In the genomic region with DNA sequence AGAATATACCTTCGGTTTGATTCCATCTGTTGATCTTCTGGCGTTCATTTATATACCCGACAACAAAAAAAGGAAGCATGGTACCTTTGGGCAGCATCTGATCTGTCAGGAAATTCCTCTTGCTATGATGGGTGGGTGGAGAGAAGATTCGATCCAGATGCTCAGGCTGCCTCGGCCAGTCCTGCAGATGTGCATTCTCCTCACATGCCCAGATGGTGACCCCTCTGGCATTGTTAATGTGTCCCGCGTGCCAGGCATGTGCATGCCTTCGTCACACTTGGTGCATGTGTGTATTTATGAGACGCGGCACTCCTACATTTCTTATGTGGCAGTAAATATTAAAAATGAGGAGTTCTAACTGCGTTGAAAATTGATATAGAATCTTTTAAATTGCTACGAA, we compare ENCODE assay signal across 31 mouse cellular contexts. TPM values are rescaled to one million over a fixed set of nuclear protein-coding genes. Genes with fewer than 3 reads are reported as not detected.
A peak's percentile ranks its signal among the peaks of the same experiment; 100 is the strongest.
DNase-seq lines count a peak whose midpoint lies in the region; ATAC-seq and TF ChIP-seq lines count a peak whose summit lies in the region.
"Had no signal": no experiment of that assay in that cellular context is flagged by ENCODE, and none has a peak within 500 bp of the region (broad histone marks: within the 10 kb centered on the region; RNA-seq: fewer than 3 reads in every experiment).

No protein-coding gene starts in this region.

- H3K27ac ChIP-seq in hindbrain, embryonic 10.5 days: no peak overlapping the region
- no peak overlapping the region for H3K27ac ChIP-seq in hindbrain, embryonic 11.5 days (ENCODE audit: low read depth, low read length)
- H3K27ac ChIP-seq in embryonic facial prominence, embryonic 10.5 days (replicated peaks): no peak overlapping the region
- no peak overlapping the region for H3K27ac ChIP-seq in midbrain, embryonic 10.5 days (replicated peaks)
- no peak overlapping the region for H3K27ac ChIP-seq in gastrocnemius, adult 2 months
- H3K27ac ChIP-seq: forebrain, embryonic 15.5 days; hindbrain, embryonic 15.5 days; layer of hippocampus, adult 2 months; liver, embryonic 14.5 days; macrophage; midbrain, embryonic 13.5 days; neural tube, embryonic 13.5 days had no signal

- no peaks in the 10 kb centered on the region for H3K36me3 ChIP-seq in hindbrain, embryonic 10.5 days
- H3K36me3 ChIP-seq in hindbrain, embryonic 11.5 days (ENCODE audit: control insufficient read depth, insufficient read depth, low read length): no peaks in the 10 kb centered on the region
- no peaks in the 10 kb centered on the region for H3K36me3 ChIP-seq in embryonic facial prominence, embryonic 10.5 days (replicated peaks)
- no peaks in the 10 kb centered on the region for H3K36me3 ChIP-seq in midbrain, embryonic 10.5 days
- H3K36me3 ChIP-seq: forebrain, embryonic 15.5 days; heart, embryonic 12.5 days; hindbrain, embryonic 15.5 days; midbrain, embryonic 13.5 days; neural tube, embryonic 13.5 days had no signal

- no peak for ATAC-seq in hindbrain, embryonic 11.5 days (ENCODE audit: low FRiP score)
- ATAC-seq: CD4-positive, CD25-positive, alpha-beta regulatory T cell, adult 4 months; forebrain, embryonic 15.5 days; inflammation-experienced regulatory T-cells, adult 6 months; midbrain, embryonic 13.5 days had no signal

- peak; percentile 18 for DNase-seq in hindbrain, embryonic 10.5 days (ENCODE audit: low spot score)
- DNase-seq in hindbrain, embryonic 11.5 days (ENCODE audit: low spot score): no peak
- peak; percentile 65 for DNase-seq in embryonic facial prominence, embryonic 10.5 days (ENCODE audit: low spot score)
- DNase-seq in forelimb bud, embryonic 11.5 days (ENCODE audit: low read depth, low spot score): peak; percentile 69
- no peak for DNase-seq in midbrain, embryonic 10.5 days (ENCODE audit: low spot score)
- DNase-seq in right cerebral cortex, postnatal 10 days (ENCODE audit: low spot score in 2 of 2): no peak
- DNase-seq in gastrocnemius, adult 2 months: no peak
- DNase-seq: adrenal gland, postnatal 14 days; cerebellum, adult 11-12 months; cerebellum, adult 9-11 months; gastrocnemius, postnatal 10 days; heart, adult 18-20 months; heart, postnatal 4 days; kidney, adult 2 months; kidney, postnatal 36 days; liver; lung, adult 2 months; lung, postnatal 10 days; thymus, adult 2 months; thymus, postnatal 4 days had no signal

- no peaks in the 10 kb centered on the region for H3K27me3 ChIP-seq in hindbrain, embryonic 10.5 days (ENCODE audit: insufficient read depth, poor library complexity, severe bottlenecking)
- no peaks in the 10 kb centered on the region for H3K27me3 ChIP-seq in hindbrain, embryonic 11.5 days (ENCODE audit: control insufficient read depth, insufficient read depth, low read length)
- no peaks in the 10 kb centered on the region for H3K27me3 ChIP-seq in embryonic facial prominence, embryonic 10.5 days (replicated peaks; ENCODE audit: low read depth, poor library complexity, severe bottlenecking)
- H3K27me3 ChIP-seq in midbrain, embryonic 10.5 days (ENCODE audit: low read depth, poor library complexity, severe bottlenecking): no peaks in the 10 kb centered on the region
- H3K27me3 ChIP-seq: forebrain, embryonic 15.5 days; heart, embryonic 12.5 days; hindbrain, embryonic 15.5 days; midbrain, embryonic 13.5 days; neural tube, embryonic 13.5 days had no signal

- no peak for TF ChIP-seq CTCF in gastrocnemius, adult 2 months (IDR thresholded peaks at IDR 0.05)

- intact Hi-C loops in gastrocnemius, adult 2 months (cut with DNase I): no loop called here

- no peak overlapping the region for H3K4me2 ChIP-seq in hindbrain, embryonic 11.5 days (replicated peaks; ENCODE audit: low read depth, low read length)
- H3K4me2 ChIP-seq: forebrain, embryonic 15.5 days; heart, embryonic 12.5 days; hindbrain, embryonic 15.5 days; midbrain, embryonic 13.5 days; neural tube, embryonic 13.5 days had no signal

- H3K9me3 ChIP-seq in hindbrain, embryonic 10.5 days: no peaks in the 10 kb centered on the region
- H3K9me3 ChIP-seq in hindbrain, embryonic 11.5 days (ENCODE audit: control insufficient read depth, low read length): no peaks in the 10 kb centered on the region
- no peaks in the 10 kb centered on the region for H3K9me3 ChIP-seq in embryonic facial prominence, embryonic 10.5 days
- no peaks in the 10 kb centered on the region for H3K9me3 ChIP-seq in midbrain, embryonic 10.5 days (replicated peaks)
- H3K9me3 ChIP-seq: forebrain, embryonic 15.5 days; heart, embryonic 12.5 days; hindbrain, embryonic 15.5 days; midbrain, embryonic 13.5 days; neural tube, embryonic 13.5 days had no signal

- no peaks in the 10 kb centered on the region for H3K4me1 ChIP-seq in hindbrain, embryonic 10.5 days (replicated peaks)
- H3K4me1 ChIP-seq in hindbrain, embryonic 11.5 days (replicated peaks; ENCODE audit: control insufficient read depth, insufficient read depth, low read length): no peaks in the 10 kb centered on the region
- peaks cover 17% of the 10 kb centered on the region for H3K4me1 ChIP-seq in embryonic facial prominence, embryonic 10.5 days
- H3K4me1 ChIP-seq in midbrain, embryonic 10.5 days: no peaks in the 10 kb centered on the region
- H3K4me1 ChIP-seq: forebrain, embryonic 15.5 days; heart, embryonic 12.5 days; hindbrain, embryonic 15.5 days; midbrain, embryonic 13.5 days; neural tube, embryonic 13.5 days had no signal

- no peak overlapping the region for H3K4me3 ChIP-seq in hindbrain, embryonic 10.5 days
- H3K4me3 ChIP-seq in hindbrain, embryonic 11.5 days (ENCODE audit: low read depth, low read length): no peak overlapping the region
- H3K4me3 ChIP-seq in embryonic facial prominence, embryonic 10.5 days: no peak overlapping the region
- H3K4me3 ChIP-seq in midbrain, embryonic 10.5 days: no peak overlapping the region
- no peak overlapping the region for H3K4me3 ChIP-seq in gastrocnemius, adult 2 months
- H3K4me3 ChIP-seq: forebrain, embryonic 15.5 days; heart, embryonic 12.5 days; hindbrain, embryonic 15.5 days; layer of hippocampus, adult 2 months; midbrain, embryonic 13.5 days; neural tube, embryonic 13.5 days had no signal

- H3K9ac ChIP-seq in hindbrain, embryonic 11.5 days (ENCODE audit: low read depth, low read length): no peak overlapping the region
- H3K9ac ChIP-seq: forebrain, embryonic 15.5 days; heart, embryonic 12.5 days; hindbrain, embryonic 15.5 days; liver, embryonic 14.5 days; midbrain, embryonic 13.5 days; neural tube, embryonic 13.5 days had no signal

- 86% methylated on average over 12 of the region's 12 CpGs for WGBS in hindbrain, embryonic 10.5 days
- 84% methylated on average over 12 of the region's 12 CpGs for WGBS in hindbrain, embryonic 11.5 days
- WGBS in embryonic facial prominence, embryonic 10.5 days: 62% methylated on average over 12 of the region's 12 CpGs
- WGBS in midbrain, embryonic 10.5 days: 90% methylated on average over 12 of the region's 12 CpGs

RNA-seq across cellular contexts. Expression of a gene that starts 33.1 kb away (rescaled TPM):
- 1.1 and 1.6 TPM in 2 replicates for polyA plus RNA-seq in hindbrain, embryonic 10.5 days (2016; fragmentation: Nextera tagmentation; extraction: Ambion mirVana)
- 1.5 and 2.0 TPM in 2 replicates for polyA plus RNA-seq in hindbrain, embryonic 11.5 days (2014; fragmentation: Nextera tagmentation; extraction: Ambion mirVana)
- 1.1 and 2.0 TPM in 2 replicates for polyA plus RNA-seq in embryonic facial prominence, embryonic 10.5 days (2016; fragmentation: Nextera tagmentation; extraction: Ambion mirVana)
- 1.1 and 1.6 TPM in 2 replicates for polyA plus RNA-seq in midbrain, embryonic 10.5 days (2016; fragmentation: Nextera tagmentation; extraction: Ambion mirVana)
- total RNA-seq in gastrocnemius, adult 2 months (2021): under 1 TPM; 0.31 to 0.75 TPM

RNA-seq across cellular contexts. Expression of a gene that starts 42.4 kb away (rescaled TPM):
- polyA plus RNA-seq in hindbrain, embryonic 10.5 days (2016; fragmentation: Nextera tagmentation; extraction: Ambion mirVana): 166 and 251 TPM in 2 replicates
- polyA plus RNA-seq in hindbrain, embryonic 11.5 days (2014; fragmentation: Nextera tagmentation; extraction: Ambion mirVana): 94.1 and 94.4 TPM in 2 replicates
- 153 and 166 TPM in 2 replicates for polyA plus RNA-seq in embryonic facial prominence, embryonic 10.5 days (2016; fragmentation: Nextera tagmentation; extraction: Ambion mirVana)
- polyA plus RNA-seq in midbrain, embryonic 10.5 days (2016; fragmentation: Nextera tagmentation; extraction: Ambion mirVana): 129 and 187 TPM in 2 replicates
- 1 to 10 TPM; 1.2 to 7.1 TPM for total RNA-seq in gastrocnemius, adult 2 months (2021)
- total RNA-seq: common myeloid progenitor, adult 5-6 weeks had no signal
- polyA plus RNA-seq: macrophage had no signal

Comparison
In these comparisons a context has a peak if more than half of its experiments do, and no peak if none do; other contexts are left out.
1. DNase-seq: peak in hindbrain, embryonic 10.5 days (single experiment), embryonic facial prominence, embryonic 10.5 days (single experiment) and forelimb bud, embryonic 11.5 days (single experiment); none in hindbrain, embryonic 11.5 days (single experiment), midbrain, embryonic 10.5 days (single experiment), right cerebral cortex, postnatal 10 days (0 of 2) and gastrocnemius, adult 2 months (single experiment).